Mouse (Mus musculus) embryonic fibroblast, embryonic 13.5 days (primary cell): ENCODE data around the gene Mtmr1. TPM values are rescaled to one million over a fixed set of nuclear protein-coding genes. Genes with fewer than 3 reads are reported as not detected.
"Not testable (repeated sequence)": the region's sequence is repeated elsewhere in the genome, so short reads cannot be mapped to it uniquely, and the experiment has no call there.

ENCODE experiments used
- H3K27ac ChIP-seq: 2 replicates; pipeline ENCODE4 v1.5.1; 2012; ENCODE audit warnings: low read length, control low read depth, inconsistent platforms; ENCODE audit not compliant: insufficient read depth
- H3K4me1 ChIP-seq: 2 replicates; pipeline ENCODE4 v1.6.1; 2011; ENCODE audit warnings: low read length; ENCODE audit not compliant: control insufficient read depth, insufficient read depth
- H3K4me3 ChIP-seq: 2 replicates; pipeline ENCODE4 v1.5.1; 2011; ENCODE audit warnings: mild to moderate bottlenecking, control low read depth, low read length; ENCODE audit not compliant: insufficient read depth
- CTCF ChIP-seq: IDR thresholded peaks from 2 replicates; pipeline ENCODE4 v1.5.1; 2011; ENCODE audit warnings: mild to moderate bottlenecking, control low read depth, low read length, moderate library complexity, borderline replicate concordance; ENCODE audit not compliant: insufficient read depth
- POLR2A ChIP-seq: IDR thresholded peaks from 2 replicates; pipeline ENCODE4 v1.6.1; 2011; ENCODE audit warnings: low read depth, mild to moderate bottlenecking, control low read depth, low read length, moderate library complexity
- polyA plus RNA-seq: library from polyadenylated mRNA; stranded (reverse); fragments of >200 nt; gene quantifications from 2 replicates; pipeline ENCODE4 v1.2.4, GENCODE M21; 2011; ENCODE audit warnings: low read depth; ENCODE audit not compliant: missing spikeins, insufficient read length

Mtmr1 gene
- 12.1 and 19.6 TPM in 2 replicates for polyA plus RNA-seq

- Histone ChIP-seq H3K27ac (no peak within 1 kb of the TSS), H3K4me1 (no peaks in the 10 kb centered on the region), H3K4me3 (peak within 1 kb of the TSS; percentile 54)
- TF ChIP-seq CTCF = no peak
Measured at GRCm38 (mm10) chrX:71364554-71364991, at the start of gene Mtmr1. TSS of gene Mtmr1 (plus strand) at chrX:71364760.

- Histone ChIP-seq H3K4me1 (no peaks in the 10 kb centered on the region), H3K27ac (no peak overlapping the region), H3K4me3 (no peak overlapping the region)
- TF ChIP-seq POLR2A (no peak), CTCF (no peak)
Measured at GRCm38 (mm10) chrX:71352033-71352432, 12.5 kb upstream of the Mtmr1 start.

GRCm38 (mm10) chrX:71355331-71355730 is 9.2 kb upstream of the Mtmr1 start:
- no peak for TF ChIP-seq POLR2A
- no peak for TF ChIP-seq CTCF
- Histone ChIP-seq H3K4me1 (no peaks in the 10 kb centered on the region), H3K4me3 (no peak overlapping the region), H3K27ac (no peak overlapping the region)

- H3K27ac ChIP-seq, H3K4me1 ChIP-seq, H3K4me3 ChIP-seq: not testable (repeated sequence)
Measured at GRCm38 (mm10) chrX:71361793-71362192, 2.8 kb upstream of the Mtmr1 start.

- Histone ChIP-seq H3K4me1 (no peaks in the 10 kb centered on the region), H3K4me3 (peak overlapping the region; percentile 54), H3K27ac (no peak overlapping the region)
- TF ChIP-seq POLR2A = no peak
- TF ChIP-seq CTCF = no peak
Measured at GRCm38 (mm10) chrX:71364062-71364461, 498 bp upstream of the Mtmr1 start.

GRCm38 (mm10) chrX:71365011-71365410 is 451 bp downstream of the Mtmr1 start:
- no peak for TF ChIP-seq CTCF
- no peaks in the 10 kb centered on the region for H3K4me1 ChIP-seq
- no peak overlapping the region for H3K27ac ChIP-seq
- peak overlapping the region; percentile 54 for H3K4me3 ChIP-seq

GRCm38 (mm10) chrX:71365510-71365909 is 950 bp downstream of the Mtmr1 start:
- Histone ChIP-seq H3K4me3 (peak overlapping the region; percentile 54), H3K27ac (no peak overlapping the region), H3K4me1 (no peaks in the 10 kb centered on the region)
- TF ChIP-seq POLR2A (no peak), CTCF (no peak)

GRCm38 (mm10) chrX:71366973-71367372 is 2.4 kb downstream of the Mtmr1 start:
- H3K4me1 ChIP-seq = no peaks in the 10 kb centered on the region
- no peak overlapping the region for H3K27ac ChIP-seq

GRCm38 (mm10) chrX:71376781-71377180 is 12.2 kb downstream of the Mtmr1 start:
- no peak overlapping the region for H3K4me3 ChIP-seq
- TF ChIP-seq POLR2A (no peak), CTCF (no peak)
- no peaks in the 10 kb centered on the region for H3K4me1 ChIP-seq
- H3K27ac ChIP-seq = no peak overlapping the region

More at GRCm38 (mm10) chrX:71366973-71367372, 2.4 kb downstream of the Mtmr1 start:
- TF ChIP-seq CTCF (no peak), POLR2A (no peak)
- no peak overlapping the region for H3K4me3 ChIP-seq

- no peak overlapping the region for H3K27ac ChIP-seq
- no peak overlapping the region for H3K4me3 ChIP-seq
- H3K4me1 ChIP-seq = no peaks in the 10 kb centered on the region
- TF ChIP-seq CTCF = no peak
Measured at GRCm38 (mm10) chrX:71378435-71378834, 13.9 kb downstream of the Mtmr1 start.

- no peak overlapping the region for H3K4me3 ChIP-seq
- H3K27ac ChIP-seq = no peak overlapping the region
- TF ChIP-seq CTCF = no peak
- TF ChIP-seq POLR2A = no peak
- H3K4me1 ChIP-seq = no peaks in the 10 kb centered on the region
Measured at GRCm38 (mm10) chrX:71381571-71381970, 17.0 kb downstream of the Mtmr1 start.

- H3K27ac ChIP-seq = no peak overlapping the region
- no peak overlapping the region for H3K4me3 ChIP-seq
- TF ChIP-seq CTCF (no peak), POLR2A (no peak)
- no peaks in the 10 kb centered on the region for H3K4me1 ChIP-seq
Measured at GRCm38 (mm10) chrX:71396326-71396725, 31.8 kb downstream of the Mtmr1 start.
